Mouse (Mus musculus): Measurements from ENCODE around the gene Hist2h2ac.
"Not testable (repeated sequence)": the region's sequence is repeated elsewhere in the genome, so short reads cannot be mapped to it uniquely, and the experiment has no call there.

Gene Hist2h2ac

GRCm38 (mm10) chr3:96248141-96249033 lies 27.7 kb upstream of the Hist2h2ac start:
- DNase-seq = no peak

GRCm38 (mm10) chr3:96247356-96248140 lies 26.9 kb upstream of the Hist2h2ac start:
- DNase-seq = no peak

GRCm38 (mm10) chr3:96246427-96246856 lies 25.8 kb upstream of the Hist2h2ac start, which contains the start of gene Hist2h3c1:
Hist2h3c1 (plus strand) TSS chr3:96246685.
- not testable (repeated sequence) for DNase-seq

- not testable (repeated sequence) for DNase-seq
Measured at GRCm38 (mm10) chr3:96246018-96246417, 25.3 kb upstream of the Hist2h2ac start.

- DNase-seq = peak; percentile 88 to 90
Measured at GRCm38 (mm10) chr3:96245003-96245886, 24.6 kb upstream of the Hist2h2ac start, which contains the start of gene Hist2h2aa1. Hist2h2aa1 (plus strand) TSS chr3:96245497.

GRCm38 (mm10) chr3:96243921-96244572 lies 23.4 kb upstream of the Hist2h2ac start:
- no peak for DNase-seq

- DNase-seq = no peak
Measured at GRCm38 (mm10) chr3:96240799-96241197, 20.1 kb upstream of the Hist2h2ac start.

GRCm38 (mm10) chr3:96239949-96240798 lies 19.5 kb upstream of the Hist2h2ac start, which contains the start of gene Hist2h2aa2:
Hist2h2aa2 (minus strand) TSS chr3:96240276.
- peak; percentile 95 to 100 for DNase-seq

GRCm38 (mm10) chr3:96238954-96239793 lies 18.5 kb upstream of the Hist2h2ac start, which contains the start of gene Hist2h3c2:
Hist2h3c2 (minus strand) TSS chr3:96239127.
- peak; percentile 28 to 44 for DNase-seq

GRCm38 (mm10) chr3:96237904-96238511 lies 17.3 kb upstream of the Hist2h2ac start:
- no peak for DNase-seq

- no peak for DNase-seq
Measured at GRCm38 (mm10) chr3:96237335-96237903, 16.7 kb upstream of the Hist2h2ac start.

GRCm38 (mm10) chr3:96236834-96237334 lies 16.2 kb upstream of the Hist2h2ac start:
- DNase-seq = no peak

GRCm38 (mm10) chr3:96235836-96236235 lies 15.2 kb upstream of the Hist2h2ac start:
- DNase-seq = no peak

- no peak for DNase-seq
Measured at GRCm38 (mm10) chr3:96234914-96235313, 14.2 kb upstream of the Hist2h2ac start.

- DNase-seq = no peak
Measured at GRCm38 (mm10) chr3:96231758-96232120, 11.1 kb upstream of the Hist2h2ac start.

- no peak for DNase-seq
Measured at GRCm38 (mm10) chr3:96230910-96231757, 10.5 kb upstream of the Hist2h2ac start.

GRCm38 (mm10) chr3:96230404-96230803 lies 9.7 kb upstream of the Hist2h2ac start:
- no peak for DNase-seq

GRCm38 (mm10) chr3:96228828-96229227 lies 8.1 kb upstream of the Hist2h2ac start:
- no peak for DNase-seq
